Mouse (Mus musculus) heart, adult 2 months (tissue): ENCODE measurements around the gene Fnbp1. TPM values are rescaled to one million over a fixed set of nuclear protein-coding genes. Genes with fewer than 3 reads are reported as not detected.

Source experiments
- DNase-seq, 2 experiments: peaks; one replicate each; pipeline ENCODE4 v3.0.0; 2021
- H3K27ac ChIP-seq: fragments of 200-600 bp; 2 replicates; pipeline ENCODE4 v1.8.1; 2022
- H3K27me3 ChIP-seq: fragments of 200-500 bp; 2 replicates; pipeline ENCODE4 v1.6.1; 2012; ENCODE audit warnings: mild to moderate bottlenecking, low read length, inconsistent platforms, mixed read lengths; ENCODE audit not compliant: control insufficient read depth, insufficient read depth
- H3K36me3 ChIP-seq: fragments of 200-500 bp; 2 replicates; pipeline ENCODE4 v1.6.1; 2012; ENCODE audit warnings: low read length, inconsistent platforms; ENCODE audit not compliant: control insufficient read depth, insufficient read depth
- H3K4me1 ChIP-seq: fragments of 200-500 bp; 2 replicates; pipeline ENCODE4 v1.6.1; 2011; ENCODE audit warnings: low read length; ENCODE audit not compliant: control insufficient read depth, insufficient read depth
- H3K4me3 ChIP-seq: fragments of 200-600 bp; 2 replicates; pipeline ENCODE4 v1.8.1; 2022
- H3K79me2 ChIP-seq: fragments of 200-500 bp; replicated peaks from 2 replicates; pipeline ENCODE4 v1.6.1; 2012; ENCODE audit warnings: mild to moderate bottlenecking, inconsistent platforms, low read length, moderate library complexity, mixed read lengths; ENCODE audit not compliant: control insufficient read depth, insufficient read depth
- H3K9ac ChIP-seq: fragments of 200-500 bp; 2 replicates; pipeline ENCODE4 v1.6.1; 2012; ENCODE audit warnings: low read depth, mild to moderate bottlenecking, control low read depth, inconsistent platforms, low read length, mixed read lengths
- CTCF ChIP-seq: fragments of 200-600 bp; IDR thresholded peaks from 2 replicates; pipeline ENCODE4 v1.8.1; 2022; ENCODE audit warnings: antibody characterized with exemption, mild to moderate bottlenecking, moderate library complexity
- EP300 ChIP-seq: fragments of 200-500 bp; IDR thresholded peaks from 2 replicates; pipeline ENCODE4 v1.6.1; 2011; ENCODE audit warnings: low read depth, low read length, control low read depth; ENCODE audit not compliant: insufficient read depth
- POLR2A ChIP-seq: fragments of 200-500 bp; IDR thresholded peaks from 2 replicates; pipeline ENCODE4 v1.6.1; 2011; ENCODE audit warnings: mild to moderate bottlenecking, low read depth, low read length, control low read depth; ENCODE audit not compliant: insufficient read depth
- WGBS: fragments of 180-500 bp; shearing (Covaris S2); methylation state at CpG from one replicate; pipeline ENCODE4 v1.1.7; 2018; 5-methylcytosine and 5-hydroxymethylcytosine counted together
- intact Hi-C: fragments of 180-260 bp; cut with DNase I; formaldehyde crosslinking; loops from one replicate; pipeline ENCODE4 v1.15.1; 2025
- polyA plus RNA-seq: library from polyadenylated mRNA; depleted of rRNA; stranded (reverse); fragments of >200 nt; gene quantifications from 2 replicates; pipeline ENCODE4 v1.2.3, GENCODE M21; 2012
- total RNA-seq, 2 experiments: library from RNA; stranded (reverse); gene quantifications; 2 replicates each; pipeline ENCODE4 v1.2.3; 2021

Gene Fnbp1
- total and polyA plus RNA-seq, 3 experiments, result 40.3 to 53.6 (median 49.0) TPM

- Histone ChIP-seq H3K27me3 (no peaks in the 10 kb centered on the region), H3K9ac (no peak overlapping the region), H3K36me3 (no peaks in the 10 kb centered on the region), H3K27ac (no peak overlapping the region), H3K4me3 (no peak overlapping the region), H3K79me2 (no peaks in the 10 kb centered on the region), H3K4me1 (no peaks in the 10 kb centered on the region)
- TF ChIP-seq EP300, result no peak
- TF ChIP-seq CTCF, result no peak
- no peak for TF ChIP-seq POLR2A
- DNase-seq, result no peak
- intact Hi-C loops, result no loop called here
- 83% methylated on average over 6 of the region's 6 CpGs for WGBS
Observed at GRCm38 (mm10) chr2:31041386-31041785, 100.4 kb downstream of the Fnbp1 start.

GRCm38 (mm10) chr2:31040487-31040886 lies 101.3 kb downstream of the Fnbp1 start:
- no peak overlapping the region for H3K27ac ChIP-seq
- WGBS, result 88% methylated on average over 3 of the region's 3 CpGs
- no peak overlapping the region for H3K9ac ChIP-seq
- intact Hi-C loops, result no loop called here
- H3K36me3 ChIP-seq, result no peaks in the 10 kb centered on the region
- no peak for DNase-seq
- H3K4me1 ChIP-seq, result no peaks in the 10 kb centered on the region
- H3K79me2 ChIP-seq, result no peaks in the 10 kb centered on the region
- no peak overlapping the region for H3K4me3 ChIP-seq
- H3K27me3 ChIP-seq, result no peaks in the 10 kb centered on the region
- TF ChIP-seq POLR2A, result no peak
- no peak for TF ChIP-seq EP300
- no peak for TF ChIP-seq CTCF

- no peak overlapping the region for H3K27ac ChIP-seq
- H3K27me3 ChIP-seq, result no peaks in the 10 kb centered on the region
- no peak for DNase-seq
- WGBS, result 99% methylated on average over 3 of the region's 3 CpGs
- no peak overlapping the region for H3K4me3 ChIP-seq
- intact Hi-C loops, result no loop called here
- no peaks in the 10 kb centered on the region for H3K79me2 ChIP-seq
- TF ChIP-seq CTCF, result no peak
- no peak for TF ChIP-seq EP300
- TF ChIP-seq POLR2A, result no peak
- no peaks in the 10 kb centered on the region for H3K36me3 ChIP-seq
- no peak overlapping the region for H3K9ac ChIP-seq
- H3K4me1 ChIP-seq, result no peaks in the 10 kb centered on the region
Observed at GRCm38 (mm10) chr2:31040043-31040442, 101.8 kb downstream of the Fnbp1 start.

- no peaks in the 10 kb centered on the region for H3K36me3 ChIP-seq
- H3K9ac ChIP-seq, result no peak overlapping the region
- TF ChIP-seq CTCF (no peak), POLR2A (no peak), EP300 (no peak)
- H3K27me3 ChIP-seq, result no peaks in the 10 kb centered on the region
- no peak overlapping the region for H3K27ac ChIP-seq
- H3K79me2 ChIP-seq, result no peaks in the 10 kb centered on the region
- intact Hi-C loops, result no loop called here
- H3K4me1 ChIP-seq, result no peaks in the 10 kb centered on the region
- DNase-seq, result no peak
- WGBS, result 86% methylated on average over 6 of the region's 6 CpGs
- no peak overlapping the region for H3K4me3 ChIP-seq
Observed at GRCm38 (mm10) chr2:31036811-31037210, 105.0 kb downstream of the Fnbp1 start.

GRCm38 (mm10) chr2:31031972-31032371 lies 109.8 kb downstream of the Fnbp1 start:
- 93% methylated on average over 7 of the region's 7 CpGs for WGBS
- Histone ChIP-seq H3K9ac (no peak overlapping the region), H3K27ac (no peak overlapping the region), H3K4me1 (no peaks in the 10 kb centered on the region), H3K27me3 (no peaks in the 10 kb centered on the region), H3K36me3 (no peaks in the 10 kb centered on the region), H3K4me3 (no peak overlapping the region), H3K79me2 (no peaks in the 10 kb centered on the region)
- intact Hi-C loops, result no loop called here
- TF ChIP-seq EP300, result no peak
- no peak for TF ChIP-seq CTCF
- no peak for TF ChIP-seq POLR2A
- DNase-seq, result no peak

GRCm38 (mm10) chr2:31026642-31027041 lies 115.2 kb downstream of the Fnbp1 start:
- Histone ChIP-seq H3K27ac (no peak overlapping the region), H3K36me3 (no peaks in the 10 kb centered on the region), H3K27me3 (no peaks in the 10 kb centered on the region), H3K4me1 (no peaks in the 10 kb centered on the region), H3K79me2 (no peaks in the 10 kb centered on the region), H3K9ac (no peak overlapping the region), H3K4me3 (no peak overlapping the region)
- intact Hi-C loops, result no loop called here
- 30% methylated on average over 8 of the region's 8 CpGs for WGBS
- DNase-seq, result no peak
- TF ChIP-seq POLR2A (no peak), EP300 (no peak), CTCF (no peak)
